Mouse (Mus musculus) heart, adult 2 months (tissue): Measurements from ENCODE around the gene Rnf213.

Experiments
- CTCF ChIP-seq: fragments of 200-600 bp; IDR thresholded peaks from 2 replicates; pipeline ENCODE4 v1.8.1; 2022; ENCODE audit warnings: antibody characterized with exemption, mild to moderate bottlenecking, moderate library complexity
- POLR2A ChIP-seq: fragments of 200-500 bp; IDR thresholded peaks from 2 replicates; pipeline ENCODE4 v1.6.1; 2011; ENCODE audit warnings: mild to moderate bottlenecking, low read depth, low read length, control low read depth; ENCODE audit not compliant: insufficient read depth

DNA sequence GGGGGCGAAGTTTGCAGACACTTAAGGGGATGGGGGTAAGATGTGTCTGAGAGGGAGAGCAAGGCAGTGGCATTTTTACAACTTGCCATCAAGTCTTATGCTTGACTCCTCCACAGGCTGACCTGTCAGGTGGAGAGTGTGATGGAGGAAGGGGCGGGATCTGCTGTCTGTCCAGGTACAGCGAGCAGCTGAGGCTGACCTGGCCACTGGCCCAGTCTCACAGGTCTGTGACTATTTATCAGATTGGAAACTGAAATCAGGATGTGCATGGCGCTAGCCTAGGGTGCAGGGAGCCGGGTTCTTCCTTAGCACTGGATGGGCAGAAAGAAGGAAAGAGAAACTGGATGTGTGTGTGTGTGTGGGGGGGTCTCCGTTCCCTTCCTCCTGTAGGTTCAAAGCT, 1.3 kb downstream of the Rnf213 start:
- TF ChIP-seq POLR2A (no peak), CTCF (no peak)
